Mouse (Mus musculus) cerebellum, adult (tissue): ENCODE results near the gene Dhrs7c.

Source experiments
- ATAC-seq: cut with Nextera tagmentation; 2 replicates; pipeline ENCODE4 v1.9.2; 2017; ENCODE audit warnings: mild to moderate bottlenecking, moderate library complexity, mixed read lengths; ENCODE audit not compliant: insufficient number of reproducible peaks, low FRiP score, low TSS enrichment

Gene Dhrs7c

DNA sequence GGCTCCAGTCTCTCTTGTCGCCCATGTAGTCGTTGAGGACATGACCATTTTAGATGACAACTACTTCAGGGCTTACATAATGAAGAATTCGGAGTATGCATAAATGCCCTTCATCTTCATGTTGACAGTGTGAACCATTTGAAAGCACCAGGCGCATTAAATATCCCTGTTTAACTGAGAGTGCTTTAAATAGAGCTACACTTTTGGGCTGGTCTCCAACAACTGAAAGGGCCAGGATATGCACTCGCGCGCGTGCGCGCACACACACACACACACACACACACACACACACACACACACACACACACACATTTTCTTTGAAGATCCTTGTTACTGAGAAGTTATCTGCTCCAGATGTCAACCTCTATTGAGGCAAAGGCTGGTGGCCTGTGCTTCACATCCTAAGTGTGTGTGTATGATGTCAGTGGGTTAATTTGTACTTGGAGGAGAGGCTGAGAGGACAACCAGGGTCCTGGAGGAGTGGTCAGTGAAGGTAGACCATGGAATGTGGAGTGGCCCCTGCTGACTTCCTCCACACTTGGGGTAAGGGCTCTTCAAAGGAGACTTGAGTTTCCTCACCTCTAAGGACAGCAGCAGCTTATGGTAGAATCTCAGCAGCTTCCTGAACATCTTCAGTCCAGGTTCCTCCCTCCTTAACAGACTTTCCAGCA lies 37.6 kb downstream of the Dhrs7c start:
- no peak for ATAC-seq

DNA sequence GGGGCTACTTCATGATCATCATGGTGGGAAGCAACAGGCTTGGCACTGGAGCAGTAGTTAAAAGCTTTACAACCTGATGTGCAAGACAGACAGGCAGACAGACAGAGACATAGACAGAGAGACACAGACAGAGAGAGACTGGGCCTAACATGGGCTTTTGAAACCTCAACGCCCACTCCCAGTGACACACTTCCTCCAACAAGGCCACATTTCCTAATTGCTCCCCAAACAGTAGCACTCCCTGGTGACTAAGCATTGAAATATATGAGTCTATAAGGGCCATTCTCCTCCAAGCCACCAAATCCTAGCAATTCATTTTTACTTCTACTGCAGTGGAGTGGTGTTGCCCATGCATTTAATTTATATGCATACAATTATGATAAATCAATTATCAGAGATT lies 41.8 kb downstream of the Dhrs7c start:
- ATAC-seq, result no peak

DNA sequence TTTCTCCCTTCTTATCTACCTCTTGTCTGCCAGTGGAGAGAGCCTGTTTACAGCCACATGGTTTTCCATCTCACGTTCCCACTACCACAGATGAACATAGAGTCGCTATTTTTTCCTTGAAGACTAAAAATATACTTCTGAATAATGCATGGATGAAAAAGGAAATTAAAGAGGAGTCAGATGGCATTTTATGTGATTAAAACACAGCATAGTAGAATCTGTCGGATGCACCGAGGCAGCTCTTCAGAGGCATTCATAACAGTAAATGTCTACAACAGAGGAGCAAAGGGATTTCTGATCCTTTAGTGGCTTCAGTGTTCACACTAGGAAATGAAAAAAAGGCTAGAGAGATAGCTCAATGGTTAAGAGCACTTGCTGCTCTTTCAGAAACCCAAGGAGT lies 47.2 kb downstream of the Dhrs7c start:
- no peak for ATAC-seq

DNA sequence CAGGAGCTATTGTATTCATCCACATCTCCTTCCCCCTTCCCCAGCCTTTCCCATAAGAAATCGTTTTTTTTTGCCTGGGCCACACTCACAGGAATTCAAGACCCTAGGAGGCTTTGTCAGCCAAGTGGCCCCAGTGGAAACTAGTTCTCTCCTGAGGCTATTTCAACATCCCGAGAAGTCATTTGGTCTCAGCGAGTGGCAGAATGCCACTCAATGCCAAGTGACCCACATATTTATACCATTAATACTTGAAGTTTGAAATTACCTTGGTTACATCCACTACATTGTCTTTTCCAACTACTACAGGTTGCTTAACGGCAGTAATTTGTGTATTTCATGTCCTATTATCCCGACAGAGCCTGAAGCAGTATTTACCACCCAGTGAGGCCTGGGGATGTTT lies 53.8 kb downstream of the Dhrs7c start:
- no peak for ATAC-seq

DNA sequence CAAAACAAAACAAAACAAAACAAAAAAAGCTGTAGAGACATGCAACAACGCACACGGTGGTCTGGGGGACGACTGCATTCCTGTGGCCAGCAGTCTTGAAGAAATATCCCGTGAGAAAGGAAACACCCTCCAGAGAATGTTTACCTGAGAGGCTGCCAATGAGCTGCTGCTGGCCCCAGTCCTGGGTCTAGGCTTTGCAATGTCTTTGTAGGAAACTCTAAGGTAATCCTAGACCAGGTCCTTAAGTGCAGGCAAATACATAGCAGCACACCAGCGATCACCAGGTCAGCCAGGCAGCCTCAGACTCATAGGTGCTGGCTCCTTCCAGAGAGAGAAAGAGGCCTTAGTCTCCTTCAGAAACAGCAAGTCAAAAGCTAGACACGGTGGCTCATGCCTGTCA lies 56.0 kb downstream of the Dhrs7c start:
- ATAC-seq, result no peak

DNA sequence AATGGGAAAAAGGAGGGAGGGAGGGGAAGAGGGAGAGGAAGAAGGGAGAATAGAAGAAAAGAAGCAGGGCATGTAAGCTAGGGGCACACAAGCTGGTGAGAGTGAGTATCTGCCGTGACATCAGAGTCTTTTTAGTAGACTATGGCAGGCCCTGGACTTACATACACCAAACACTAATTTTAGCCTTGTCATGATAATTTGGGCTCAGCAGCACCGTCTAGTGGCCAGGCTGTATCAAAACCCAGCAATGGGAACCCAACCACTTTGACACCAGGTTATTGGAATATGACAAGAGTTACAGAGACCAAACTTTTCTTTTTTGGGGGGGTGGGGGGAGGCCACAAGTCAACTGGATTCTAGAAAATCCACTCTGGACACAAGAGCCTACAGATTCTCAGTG lies 57.0 kb downstream of the Dhrs7c start:
- ATAC-seq, result no peak

DNA sequence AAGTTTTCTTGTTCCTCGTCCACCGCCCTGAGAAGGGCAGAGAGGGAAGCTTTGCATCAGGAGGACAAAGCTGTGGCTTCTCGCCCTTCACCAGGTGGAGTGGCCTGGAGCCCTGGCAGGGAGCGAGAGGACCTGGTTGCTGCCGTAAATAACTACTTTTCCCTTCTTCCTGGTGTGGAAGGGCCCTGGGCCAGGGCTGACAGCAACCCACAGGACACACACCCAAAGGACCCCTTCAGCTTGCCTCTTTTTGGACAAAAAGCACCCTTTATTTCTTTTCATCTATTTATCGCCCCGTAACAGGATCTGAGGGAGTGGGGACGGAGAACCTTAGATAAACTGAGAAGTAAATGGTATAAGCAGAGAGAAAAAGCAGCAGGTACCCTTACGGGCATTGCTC lies 60.5 kb downstream of the Dhrs7c start:
- ATAC-seq, result no peak

DNA sequence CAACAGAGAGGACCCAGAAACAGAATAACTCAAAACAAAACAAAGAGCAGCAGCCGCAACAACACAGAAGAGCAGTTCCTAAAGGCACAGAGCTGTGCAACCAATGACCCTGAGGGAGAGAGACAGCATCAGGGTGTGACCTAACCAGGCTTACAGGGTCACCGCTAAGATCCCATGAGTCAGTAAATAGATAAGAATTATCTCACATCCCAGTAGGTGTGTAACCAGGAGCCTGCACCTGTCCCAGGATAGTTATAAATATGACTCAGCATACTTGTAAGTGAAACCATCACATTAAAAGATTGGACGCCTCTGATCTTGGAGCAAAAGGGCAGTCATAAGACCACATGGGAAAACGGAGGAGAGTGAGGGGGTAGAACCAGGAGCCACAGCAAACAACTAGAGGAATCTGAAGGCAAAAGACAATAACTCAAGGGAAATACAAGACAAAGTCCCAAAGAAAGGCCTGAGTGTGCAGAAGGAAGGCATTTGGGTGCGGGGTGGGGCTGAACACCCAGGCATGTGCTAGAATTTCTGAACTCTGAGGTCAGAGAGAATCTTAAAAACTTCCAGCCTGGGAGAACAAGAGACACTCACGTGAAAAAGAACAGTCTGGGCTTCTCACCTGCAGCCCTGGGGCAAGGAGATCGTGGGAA lies 62.9 kb downstream of the Dhrs7c start:
- ATAC-seq, result no peak

DNA sequence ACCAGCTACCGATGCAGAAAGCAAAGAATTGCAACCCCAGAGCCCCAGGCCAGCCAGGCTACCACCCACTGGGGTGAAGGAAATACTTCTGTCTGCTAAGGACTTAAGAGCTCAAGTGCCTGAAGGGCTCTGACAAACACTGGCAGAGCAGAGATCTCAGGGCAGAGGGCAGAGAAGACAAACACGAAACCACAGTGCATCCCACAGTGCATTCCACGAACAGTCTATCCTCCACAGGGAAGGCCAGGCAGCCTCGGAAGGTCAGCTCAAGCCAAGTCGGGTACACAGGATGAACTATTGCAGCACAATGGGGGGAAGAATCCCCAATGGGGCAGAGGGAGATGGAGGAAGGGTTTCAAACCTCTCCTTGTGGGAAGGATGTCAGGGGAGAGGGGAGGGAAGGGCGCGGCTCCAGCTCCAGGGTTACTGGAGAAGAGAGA lies 63.4 kb downstream of the Dhrs7c start:
- ATAC-seq, result no peak

DNA sequence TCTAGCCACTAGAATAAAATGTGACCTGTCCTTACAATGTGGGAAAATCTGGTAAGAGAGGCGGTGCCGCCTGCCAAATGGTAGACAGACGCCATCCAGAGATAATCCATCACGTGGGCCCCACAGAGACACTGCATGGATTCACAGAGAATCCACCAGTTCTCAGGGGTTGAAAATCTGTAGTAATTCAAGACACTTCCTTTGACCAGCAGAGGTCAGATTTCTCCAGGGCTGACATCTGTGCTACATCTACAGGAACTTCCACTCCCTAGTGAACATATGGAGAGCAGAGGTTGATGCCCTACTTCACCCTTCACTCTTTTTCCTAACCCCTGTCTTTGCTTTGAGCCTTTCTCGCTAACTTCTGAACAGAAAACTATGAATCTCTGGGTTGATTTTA lies 67.1 kb downstream of the Dhrs7c start:
- no peak for ATAC-seq
